Mouse (Mus musculus): ENCODE measurements around the gene Zfp865.

Zfp865 gene

GRCm38 (mm10) chr7:5020000-5020681 is at the start of gene Zfp865, which contains the start of gene Ccdc106:
Zfp865 (plus strand) TSS chr7:5020376.
Ccdc106 (plus strand) TSS chr7:5020553.
- POLR2A ChIA-PET: interaction anchor here (0.6 to 16.6 kb wide), 41 partner anchors 8 to 1195 kb away, joined by 3 to 280 read pairs (median 5); partner anchors contain the start of genes Ube2s (in 3 of the 4), Zfp580 (in 3 of the 4), U2af2 (in 2 of the 4) and Zfp784 (in 2 of the 4)
- CTCF ChIA-PET: interaction anchor here in 1 of 4 experiments (0.7 to 3.1 kb wide), 3 partner anchors 10 to 56 kb away, joined by 3 to 12 read pairs (median 3); partner anchors contain the start of gene Sbk2

- CTCF ChIA-PET: no interaction called here
- POLR2A ChIA-PET: interaction anchor here in 1 of 4 experiments (0.5 kb wide), 1 partner anchor 25 kb away, joined by 3 read pairs; no protein-coding TSS in a partner anchor
These were observed 49.1 kb upstream of the Zfp865 start, which contains the start of gene Sbk3 for GRCm38 (mm10) chr7:4971068-4971467. Sbk3 (minus strand) TSS chr7:4971168.

GRCm38 (mm10) chr7:4971710-4972109 is 48.5 kb upstream of the Zfp865 start:
- POLR2A ChIA-PET: no interaction called here
- CTCF ChIA-PET: interaction anchor here in 1 of 4 experiments (2.0 kb wide), 1 partner anchor 7 kb away, joined by 6 read pairs; the partner anchor contains the start of gene Sbk2

GRCm38 (mm10) chr7:4972321-4973047 is 47.7 kb upstream of the Zfp865 start:
- ChIA-PET CTCF (interaction anchor here in 2 of 4 experiments (0.7 to 2.0 kb wide), 2 partner anchors 8 to 426 kb away, joined by 5 to 6 read pairs; partner anchors contain the start of gene Sbk2 (in 1 of the 2)), POLR2A (interaction anchor here in 2 of 4 experiments (0.7 to 1.3 kb wide), 3 partner anchors 8 to 160 kb away, joined by 3 to 4 read pairs (median 4); partner anchors contain the start of genes Sbk2 (in 1 of the 2) and Ube2s (in 1 of the 2))

- CTCF ChIA-PET: interaction anchor here in 2 of 4 experiments (0.8 to 3.1 kb wide), 2 partner anchors 35 kb away, joined by 3 to 13 read pairs; no protein-coding TSS in a partner anchor
These were observed 44.7 kb upstream of the Zfp865 start for GRCm38 (mm10) chr7:4975455-4975854.

GRCm38 (mm10) chr7:4976832-4977231 is 43.3 kb upstream of the Zfp865 start:
- CTCF ChIA-PET: interaction anchor here in 3 of 4 experiments (0.9 to 3.1 kb wide), 11 partner anchors 12 to 84 kb away, joined by 3 to 13 read pairs (median 3); partner anchors contain the start of genes Sbk2 (in 2 of the 3), Fiz1 (in 1 of the 3) and Gm44973 (in 1 of the 3)

More at GRCm38 (mm10) chr7:4975455-4975854, 44.7 kb upstream of the Zfp865 start:
- POLR2A ChIA-PET: interaction anchor here in 1 of 4 experiments (1.5 to 1.8 kb wide), 2 partner anchors 39 to 98 kb away, joined by 3 to 8 read pairs; partner anchors contain the start of genes Fiz1, Isoc2a and Zfp524

GRCm38 (mm10) chr7:4988250-4988649 is 31.9 kb upstream of the Zfp865 start:
- POLR2A ChIA-PET: no interaction called here
- CTCF ChIA-PET: interaction anchor here in 3 of 4 experiments (0.6 to 0.9 kb wide), 3 partner anchors 8 to 24 kb away, joined by 3 read pairs; partner anchors contain the start of gene Sbk2 (in 2 of the 3)

More at GRCm38 (mm10) chr7:4976832-4977231, 43.3 kb upstream of the Zfp865 start:
- POLR2A ChIA-PET: interaction anchor here in 2 of 4 experiments (0.9 to 1.8 kb wide), 6 partner anchors 12 to 164 kb away, joined by 3 to 8 read pairs (median 3); partner anchors contain the start of genes Fiz1 (in 1 of the 2), Isoc2a (in 1 of the 2), Sbk2 (in 1 of the 2) and Ube2s (in 1 of the 2)

GRCm38 (mm10) chr7:4993347-4993998 is 26.7 kb upstream of the Zfp865 start:
- CTCF ChIA-PET: interaction anchor here in 1 of 4 experiments (1.5 kb wide), 1 partner anchor 53 kb away, joined by 4 read pairs; no protein-coding TSS in a partner anchor
- POLR2A ChIA-PET: interaction anchor here in 3 of 4 experiments (0.9 to 1.7 kb wide), 6 partner anchors 20 to 241 kb away, joined by 3 to 4 read pairs (median 4); partner anchors contain the start of genes Fiz1 (in 2 of the 3), Cox6b2 (in 1 of the 3) and Zfp524 (in 1 of the 3)

- ChIA-PET CTCF (interaction anchor here in 1 of 4 experiments (0.5 kb wide), 1 partner anchor 59 kb away, joined by 5 read pairs; no protein-coding TSS in a partner anchor), POLR2A (interaction anchor here in 3 of 4 experiments (0.7 to 1.9 kb wide), 8 partner anchors 11 to 242 kb away, joined by 3 to 5 read pairs (median 4); partner anchors contain the start of genes Fiz1 (in 2 of the 3), Cox6b2 (in 1 of the 3) and Zfp524 (in 1 of the 3))
These were observed 26.0 kb upstream of the Zfp865 start for GRCm38 (mm10) chr7:4993999-4994788.

GRCm38 (mm10) chr7:4995268-4996002 is 24.7 kb upstream of the Zfp865 start:
- CTCF ChIA-PET: interaction anchor here in 2 of 4 experiments (0.5 to 0.9 kb wide), 4 partner anchors 14 to 113 kb away, joined by 3 to 5 read pairs (median 3); partner anchors contain the start of gene Sbk2 (in 1 of the 2)
- POLR2A ChIA-PET: interaction anchor here in 3 of 4 experiments (0.6 to 6.5 kb wide), 15 partner anchors 9 to 203 kb away, joined by 3 to 85 read pairs (median 5); partner anchors contain the start of genes Fiz1 (in 3 of the 3), Gm44973 (in 3 of the 3), Zfp524 (in 3 of the 3) and Rpl28 (in 1 of the 3)

- ChIA-PET CTCF (interaction anchor here (0.6 to 1.2 kb wide), 9 partner anchors 8 to 113 kb away, joined by 3 to 10 read pairs (median 3); partner anchors contain the start of gene Sbk2 (in 2 of the 4)), POLR2A (interaction anchor here in 3 of 4 experiments (0.6 to 6.5 kb wide), 29 partner anchors 8 to 1352 kb away, joined by 3 to 85 read pairs (median 4); partner anchors contain the start of genes Fiz1 (in 3 of the 3), Gm44973 (in 3 of the 3), Zfp524 (in 3 of the 3) and Cnot3 (in 1 of the 3))
These were observed 23.9 kb upstream of the Zfp865 start, which contains the start of gene Zfp579 for GRCm38 (mm10) chr7:4996003-4996895. Zfp579 (minus strand) TSS chr7:4996158.

- CTCF ChIA-PET: interaction anchor here (0.7 to 3.9 kb wide), 8 partner anchors 9 to 63 kb away, joined by 3 to 22 read pairs (median 3); partner anchors contain the start of gene Sbk2 (in 2 of the 4)
- POLR2A ChIA-PET: interaction anchor here in 3 of 4 experiments (0.6 to 6.5 kb wide), 19 partner anchors 7 to 204 kb away, joined by 3 to 85 read pairs (median 3); partner anchors contain the start of genes Fiz1 (in 3 of the 3), Gm44973 (in 3 of the 3), Zfp524 (in 3 of the 3) and Rpl28 (in 1 of the 3)
These were observed 23.2 kb upstream of the Zfp865 start for GRCm38 (mm10) chr7:4996934-4997333.

- ChIA-PET POLR2A (interaction anchor here in 3 of 4 experiments (0.9 to 6.5 kb wide), 16 partner anchors 9 to 207 kb away, joined by 3 to 85 read pairs (median 6); partner anchors contain the start of genes Zfp524 (in 3 of the 3), Fiz1 (in 2 of the 3), Gm44973 (in 2 of the 3) and U2af2 (in 2 of the 3)), CTCF (interaction anchor here (0.5 to 3.9 kb wide), 19 partner anchors 9 to 61 kb away, joined by 3 to 22 read pairs (median 4); partner anchors contain the start of genes Sbk2 (in 1 of the 4), Zfp524 (in 1 of the 4), Zfp580 (in 1 of the 4) and Zfp784 (in 1 of the 4))
These were observed 20.3 kb upstream of the Zfp865 start for GRCm38 (mm10) chr7:4999876-5000275.

Data from embryonic stem cell, embryonic (primary cell).